Mouse (Mus musculus): Measurements from ENCODE around the gene Omg.

The Omg gene

GRCm38 (mm10) chr11:79515798-79516197 lies 11.9 kb upstream of the Omg start:
- DNase-seq (ENCODE audit: low spot score) = no peak

- no peak for DNase-seq (ENCODE audit: low spot score)
Measured at GRCm38 (mm10) chr11:79515331-79515730, 11.4 kb upstream of the Omg start.

- DNase-seq (ENCODE audit: low spot score) = no peak
Measured at GRCm38 (mm10) chr11:79511970-79512369, 8.1 kb upstream of the Omg start.

- DNase-seq (ENCODE audit: low spot score) = no peak
Measured at GRCm38 (mm10) chr11:79504506-79504905, 622 bp upstream of the Omg start.

- DNase-seq (ENCODE audit: low spot score) = no peak
Measured at GRCm38 (mm10) chr11:79502917-79503316, 967 bp downstream of the Omg start.

- no peak for DNase-seq (ENCODE audit: low spot score)
Measured at GRCm38 (mm10) chr11:79494976-79495800, 8.7 kb downstream of the Omg start.

GRCm38 (mm10) chr11:79484721-79485120 lies 19.2 kb downstream of the Omg start:
- DNase-seq (ENCODE audit: low spot score) = no peak

GRCm38 (mm10) chr11:79483876-79484528 lies 19.9 kb downstream of the Omg start:
- peak; percentile 57 for DNase-seq (ENCODE audit: low spot score)

GRCm38 (mm10) chr11:79483392-79483791 lies 20.5 kb downstream of the Omg start:
- DNase-seq (ENCODE audit: low spot score) = no peak

GRCm38 (mm10) chr11:79468097-79468496 lies 35.8 kb downstream of the Omg start:
- no peak for DNase-seq (ENCODE audit: low spot score)

GRCm38 (mm10) chr11:79460756-79461450 lies 43.0 kb downstream of the Omg start:
- no peak for DNase-seq (ENCODE audit: low spot score)

GRCm38 (mm10) chr11:79459846-79460245 lies 44.0 kb downstream of the Omg start:
- DNase-seq (ENCODE audit: low spot score) = no peak

GRCm38 (mm10) chr11:79457928-79458327 lies 46.0 kb downstream of the Omg start:
- no peak for DNase-seq (ENCODE audit: low spot score)

GRCm38 (mm10) chr11:79452966-79453365 lies 50.9 kb downstream of the Omg start:
- DNase-seq (ENCODE audit: low spot score) = no peak

All from urinary bladder, postnatal 14 days (tissue).